ENCODE assay signal across 8 mouse cellular contexts in genomic region chr13:60467821-60468579, GRCm38 (mm10).
DNase-seq lines count a peak whose midpoint lies in the region; ATAC-seq lines count a peak whose summit lies in the region.
"Had no signal": no experiment of that assay in that cellular context is flagged by ENCODE, and none has a peak within 500 bp of the region (broad histone marks: within the 10 kb centered on the region; RNA-seq: fewer than 3 reads in every experiment).

No protein-coding gene starts in this region.

- H3K27ac ChIP-seq in limb, embryonic 10.5 days, result peak overlapping the region; percentile 83
- H3K27ac ChIP-seq: heart, embryonic 13.5 days had no signal

- no peaks in the 10 kb centered on the region for H3K27me3 ChIP-seq in limb, embryonic 10.5 days (ENCODE audit: low read depth, poor library complexity, severe bottlenecking)
- H3K27me3 ChIP-seq: heart, embryonic 13.5 days had no signal

- no peaks in the 10 kb centered on the region for H3K36me3 ChIP-seq in limb, embryonic 10.5 days
- H3K36me3 ChIP-seq: heart, embryonic 13.5 days had no signal

- intact Hi-C loops in heart, postnatal 14 days (cut with DNase I), result loop anchor here (1.0 to 10.0 kb wide), 5 partner anchors 291 to 625 kb away; partner anchors contain the start of gene Gas1

- 27% methylated on average over 11 of the region's 11 CpGs for WGBS in limb, embryonic 10.5 days

- H3K9me3 ChIP-seq in limb, embryonic 10.5 days (replicated peaks), result no peaks in the 10 kb centered on the region
- H3K9me3 ChIP-seq: heart, embryonic 13.5 days had no signal

- peaks cover 32% of the 10 kb centered on the region for H3K4me1 ChIP-seq in limb, embryonic 10.5 days
- H3K4me1 ChIP-seq: heart, embryonic 13.5 days had no signal

- DNase-seq in ovary, postnatal 36 days (ENCODE audit: low spot score), result peak; percentile 28
- no peak for DNase-seq in ovary, adult 18-20 months (ENCODE audit: low spot score)
- peak; percentile 59 to 88 for DNase-seq in adrenal gland, adult (ENCODE audit: inconsistent age in 2 of 2, low spot score in 1 of 2)
- DNase-seq in heart, postnatal 14 days, result peak; percentile 76 to 78
- peak; percentile 80 for DNase-seq in limb, embryonic 10.5 days (ENCODE audit: low spot score)
- peak; percentile 88 for DNase-seq in retina, embryonic 14.5 days (ENCODE audit: low spot score)

- no peak overlapping the region for H3K4me3 ChIP-seq in limb, embryonic 10.5 days
- H3K4me3 ChIP-seq: heart, embryonic 13.5 days had no signal

- peak; percentile 72 for ATAC-seq in common myeloid progenitor, adult 5-6 weeks (replicated peaks; ENCODE audit: low read depth, poor library complexity, severe bottlenecking)
